Mouse (Mus musculus): Measurements from ENCODE around the gene Ano4. TPM values are rescaled to one million over a fixed set of nuclear protein-coding genes. Genes with fewer than 3 reads are reported as not detected.

Gene Ano4
- polyA plus RNA-seq, 1 experiment from 2014 or later, result 1.1 TPM

DNA sequence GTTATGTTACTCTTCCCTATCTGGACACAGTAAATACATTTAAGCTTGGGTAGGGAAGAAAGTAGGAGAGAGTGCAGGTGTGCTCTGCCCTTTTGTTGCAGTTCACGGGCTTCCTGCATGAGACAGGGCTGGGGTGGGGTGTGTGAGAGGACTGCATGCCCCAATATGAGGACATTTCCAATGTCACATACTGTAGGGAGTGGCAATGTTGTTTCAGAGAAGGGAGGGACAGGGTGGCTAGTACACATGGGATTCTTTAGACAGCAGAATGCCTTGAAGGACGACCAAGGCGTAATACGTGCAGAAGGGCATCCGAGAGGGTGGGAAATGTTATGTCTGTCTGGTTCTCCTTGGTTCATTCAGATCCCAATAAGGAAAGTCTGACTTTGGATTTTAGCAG lies 18.2 kb downstream of the Ano4 start:
- ATAC-seq (replicated peaks; ENCODE audit: low FRiP score) (no peak), DNase-seq (ENCODE audit: low spot score) (no peak)
- Histone ChIP-seq H3K36me3 (ENCODE audit: control insufficient read depth, insufficient read depth, low read length) (no peaks in the 10 kb centered on the region), H3K27me3 (ENCODE audit: control insufficient read depth, insufficient read depth, low read length) (no peaks in the 10 kb centered on the region), H3K27ac (ENCODE audit: low read depth, low read length) (no peak overlapping the region), H3K4me2 (ENCODE audit: low read depth, low read length, severe bottlenecking) (no peak overlapping the region), H3K4me3 (ENCODE audit: low read depth, low read length) (no peak overlapping the region), H3K9ac (ENCODE audit: low read length) (no peak overlapping the region), H3K4me1 (replicated peaks; ENCODE audit: control insufficient read depth, insufficient read depth, low read length) (no peaks in the 10 kb centered on the region), H3K9me3 (ENCODE audit: control insufficient read depth, low read length) (no peaks in the 10 kb centered on the region)
- 88% methylated on average over 5 of the region's 5 CpGs for WGBS

DNA sequence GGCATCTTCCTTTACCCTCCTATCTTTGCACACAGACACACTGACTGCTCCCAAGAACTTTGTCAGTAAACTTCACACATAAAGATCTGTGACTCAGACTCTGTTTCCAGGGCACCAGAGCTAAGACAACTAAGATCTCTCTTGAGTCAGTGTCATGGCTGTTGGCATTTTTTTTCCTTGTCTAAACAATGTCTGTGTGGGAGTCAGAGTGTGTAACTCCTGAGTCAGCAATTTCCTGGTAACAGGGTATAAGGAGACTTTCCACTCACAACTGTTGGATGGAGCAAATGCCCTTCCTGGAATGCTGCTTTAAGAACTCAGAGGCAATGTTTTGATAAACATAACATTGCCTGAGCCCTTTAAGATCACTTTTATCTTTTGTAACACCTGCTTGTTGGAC lies 37.0 kb downstream of the Ano4 start:
- no peak overlapping the region for H3K27ac ChIP-seq (ENCODE audit: low read depth, low read length)
- H3K9me3 ChIP-seq (ENCODE audit: control insufficient read depth, low read length), result no peaks in the 10 kb centered on the region
- ATAC-seq (replicated peaks; ENCODE audit: low FRiP score) (no peak), DNase-seq (ENCODE audit: low spot score) (no peak)
- H3K27me3 ChIP-seq (ENCODE audit: control insufficient read depth, insufficient read depth, low read length), result no peaks in the 10 kb centered on the region
- H3K36me3 ChIP-seq (ENCODE audit: control insufficient read depth, insufficient read depth, low read length), result no peaks in the 10 kb centered on the region
- H3K4me3 ChIP-seq (ENCODE audit: low read depth, low read length), result no peak overlapping the region
- H3K9ac ChIP-seq (ENCODE audit: low read length), result no peak overlapping the region
- H3K4me1 ChIP-seq (replicated peaks; ENCODE audit: control insufficient read depth, insufficient read depth, low read length), result no peaks in the 10 kb centered on the region
- no peak overlapping the region for H3K4me2 ChIP-seq (ENCODE audit: low read depth, low read length, severe bottlenecking)

GRCm38 (mm10) chr10:89300346-89300745 lies 44.2 kb downstream of the Ano4 start:
- 73% methylated on average over 2 of the region's 2 CpGs for WGBS
- DNase-seq (ENCODE audit: low spot score), result no peak
- ATAC-seq (replicated peaks; ENCODE audit: low FRiP score), result no peak
- H3K4me2 ChIP-seq (ENCODE audit: low read depth, low read length, severe bottlenecking), result no peak overlapping the region
- H3K36me3 ChIP-seq (ENCODE audit: control insufficient read depth, insufficient read depth, low read length), result no peaks in the 10 kb centered on the region
- H3K27me3 ChIP-seq (ENCODE audit: control insufficient read depth, insufficient read depth, low read length), result no peaks in the 10 kb centered on the region
- no peak overlapping the region for H3K9ac ChIP-seq (ENCODE audit: low read length)
- no peak overlapping the region for H3K27ac ChIP-seq (ENCODE audit: low read depth, low read length)
- no peak overlapping the region for H3K4me3 ChIP-seq (ENCODE audit: low read depth, low read length)
- no peaks in the 10 kb centered on the region for H3K9me3 ChIP-seq (ENCODE audit: control insufficient read depth, low read length)
- no peaks in the 10 kb centered on the region for H3K4me1 ChIP-seq (replicated peaks; ENCODE audit: control insufficient read depth, insufficient read depth, low read length)

- Histone ChIP-seq H3K4me1 (replicated peaks; ENCODE audit: control insufficient read depth, insufficient read depth, low read length) (no peaks in the 10 kb centered on the region), H3K27ac (ENCODE audit: low read depth, low read length) (no peak overlapping the region)
Observed at GRCm38 (mm10) chr10:89292784-89293183, 51.8 kb downstream of the Ano4 start.

DNA sequence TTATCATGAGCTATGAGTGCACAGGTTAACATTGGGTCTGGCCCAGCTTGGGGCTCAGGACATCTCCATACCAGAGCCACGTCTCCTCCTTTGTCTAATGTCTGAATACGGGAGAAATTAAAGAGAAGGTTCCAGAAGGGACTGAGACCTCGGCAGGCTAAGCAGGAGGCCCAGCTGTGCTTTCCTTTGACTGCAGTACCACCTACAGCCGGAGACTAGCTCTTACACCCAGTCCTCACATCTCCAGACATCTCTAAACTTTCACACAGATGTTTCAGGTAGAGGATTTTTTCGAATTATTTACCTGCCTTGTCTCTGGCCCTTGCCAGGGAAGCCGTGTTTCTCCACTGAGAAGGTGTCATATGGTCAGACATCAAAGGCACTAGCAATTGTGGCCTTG lies 53.9 kb downstream of the Ano4 start:
- Histone ChIP-seq H3K9me3 (ENCODE audit: control insufficient read depth, low read length) (no peaks in the 10 kb centered on the region), H3K36me3 (ENCODE audit: control insufficient read depth, insufficient read depth, low read length) (no peaks in the 10 kb centered on the region), H3K4me3 (ENCODE audit: low read depth, low read length) (no peak overlapping the region), H3K4me1 (replicated peaks; ENCODE audit: control insufficient read depth, insufficient read depth, low read length) (no peaks in the 10 kb centered on the region), H3K9ac (ENCODE audit: low read length) (no peak overlapping the region), H3K27ac (ENCODE audit: low read depth, low read length) (no peak overlapping the region), H3K4me2 (ENCODE audit: low read depth, low read length, severe bottlenecking) (no peak overlapping the region), H3K27me3 (ENCODE audit: control insufficient read depth, insufficient read depth, low read length) (no peaks in the 10 kb centered on the region)
- ATAC-seq (replicated peaks; ENCODE audit: low FRiP score) (no peak), DNase-seq (ENCODE audit: low spot score) (no peak)
- WGBS, result 76% methylated on average over 6 of the region's 6 CpGs

More at GRCm38 (mm10) chr10:89292784-89293183, 51.8 kb downstream of the Ano4 start:
- Histone ChIP-seq H3K4me3 (ENCODE audit: low read depth, low read length) (no peak overlapping the region), H3K9ac (ENCODE audit: low read length) (no peak overlapping the region), H3K27me3 (ENCODE audit: control insufficient read depth, insufficient read depth, low read length) (no peaks in the 10 kb centered on the region), H3K9me3 (ENCODE audit: control insufficient read depth, low read length) (no peaks in the 10 kb centered on the region), H3K4me2 (ENCODE audit: low read depth, low read length, severe bottlenecking) (no peak overlapping the region), H3K36me3 (ENCODE audit: control insufficient read depth, insufficient read depth, low read length) (no peaks in the 10 kb centered on the region)
- no peak for ATAC-seq (replicated peaks; ENCODE audit: low FRiP score)
- DNase-seq (ENCODE audit: low spot score), result no peak
- WGBS, result 81% methylated on average over 3 of the region's 3 CpGs

DNA sequence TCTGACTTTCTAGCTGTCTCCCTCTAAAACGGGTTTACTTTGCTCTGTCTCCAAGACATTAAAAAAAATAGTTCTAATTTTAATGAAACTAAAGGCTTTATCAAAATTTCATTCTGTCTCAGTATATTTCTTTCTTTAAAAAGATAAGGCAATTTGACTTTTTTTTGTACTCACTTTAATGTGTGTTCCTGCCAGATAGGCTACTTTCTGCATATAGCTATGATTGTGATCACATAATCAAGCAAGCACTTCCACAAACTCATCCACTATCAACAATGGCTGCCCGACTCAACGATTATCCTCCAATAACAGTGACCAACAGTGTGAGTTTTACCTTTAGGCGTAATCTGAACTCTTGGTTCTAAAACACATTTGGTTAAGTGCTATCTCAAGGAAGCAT lies 55.3 kb downstream of the Ano4 start:
- H3K9me3 ChIP-seq (ENCODE audit: control insufficient read depth, low read length), result no peaks in the 10 kb centered on the region
- no peak overlapping the region for H3K9ac ChIP-seq (ENCODE audit: low read length)
- no peaks in the 10 kb centered on the region for H3K4me1 ChIP-seq (replicated peaks; ENCODE audit: control insufficient read depth, insufficient read depth, low read length)
- no peak overlapping the region for H3K4me2 ChIP-seq (ENCODE audit: low read depth, low read length, severe bottlenecking)
- ATAC-seq (replicated peaks; ENCODE audit: low FRiP score) (no peak), DNase-seq (ENCODE audit: low spot score) (no peak)
- H3K4me3 ChIP-seq (ENCODE audit: low read depth, low read length), result no peak overlapping the region
- H3K27ac ChIP-seq (ENCODE audit: low read depth, low read length), result no peak overlapping the region
- no peaks in the 10 kb centered on the region for H3K36me3 ChIP-seq (ENCODE audit: control insufficient read depth, insufficient read depth, low read length)
- H3K27me3 ChIP-seq (ENCODE audit: control insufficient read depth, insufficient read depth, low read length), result no peaks in the 10 kb centered on the region
- 90% methylated on average over 4 of the region's 4 CpGs for WGBS

- DNase-seq (ENCODE audit: low spot score) (no peak), ATAC-seq (replicated peaks; ENCODE audit: low FRiP score) (no peak)
- no peak overlapping the region for H3K4me3 ChIP-seq (ENCODE audit: low read depth, low read length)
- H3K9me3 ChIP-seq (ENCODE audit: control insufficient read depth, low read length), result no peaks in the 10 kb centered on the region
- no peak overlapping the region for H3K4me2 ChIP-seq (ENCODE audit: low read depth, low read length, severe bottlenecking)
- 80% methylated on average over 5 of the region's 5 CpGs for WGBS
- H3K27ac ChIP-seq (ENCODE audit: low read depth, low read length), result no peak overlapping the region
- no peaks in the 10 kb centered on the region for H3K4me1 ChIP-seq (replicated peaks; ENCODE audit: control insufficient read depth, insufficient read depth, low read length)
- no peaks in the 10 kb centered on the region for H3K27me3 ChIP-seq (ENCODE audit: control insufficient read depth, insufficient read depth, low read length)
- H3K9ac ChIP-seq (ENCODE audit: low read length), result no peak overlapping the region
- no peaks in the 10 kb centered on the region for H3K36me3 ChIP-seq (ENCODE audit: control insufficient read depth, insufficient read depth, low read length)
Observed at GRCm38 (mm10) chr10:89280402-89280801, 64.2 kb downstream of the Ano4 start.

- Histone ChIP-seq H3K27me3 (ENCODE audit: control insufficient read depth, insufficient read depth, low read length) (no peaks in the 10 kb centered on the region), H3K36me3 (ENCODE audit: control insufficient read depth, insufficient read depth, low read length) (no peaks in the 10 kb centered on the region), H3K4me1 (replicated peaks; ENCODE audit: control insufficient read depth, insufficient read depth, low read length) (no peaks in the 10 kb centered on the region), H3K9me3 (ENCODE audit: control insufficient read depth, low read length) (no peaks in the 10 kb centered on the region), H3K4me3 (ENCODE audit: low read depth, low read length) (no peak overlapping the region), H3K4me2 (ENCODE audit: low read depth, low read length, severe bottlenecking) (no peak overlapping the region), H3K27ac (ENCODE audit: low read depth, low read length) (no peak overlapping the region), H3K9ac (ENCODE audit: low read length) (no peak overlapping the region)
- WGBS, result 98% methylated on average over 3 of the region's 3 CpGs
- ATAC-seq (replicated peaks; ENCODE audit: low FRiP score) (no peak), DNase-seq (ENCODE audit: low spot score) (no peak)
Observed at GRCm38 (mm10) chr10:89273001-89273680, 71.4 kb downstream of the Ano4 start.

- no peaks in the 10 kb centered on the region for H3K36me3 ChIP-seq (ENCODE audit: control insufficient read depth, insufficient read depth, low read length)
- ATAC-seq (replicated peaks; ENCODE audit: low FRiP score) (no peak), DNase-seq (ENCODE audit: low spot score) (no peak)
- no peak overlapping the region for H3K4me2 ChIP-seq (ENCODE audit: low read depth, low read length, severe bottlenecking)
- no peaks in the 10 kb centered on the region for H3K27me3 ChIP-seq (ENCODE audit: control insufficient read depth, insufficient read depth, low read length)
- H3K27ac ChIP-seq (ENCODE audit: low read depth, low read length), result no peak overlapping the region
- H3K4me3 ChIP-seq (ENCODE audit: low read depth, low read length), result no peak overlapping the region
- 83% methylated on average over 3 of the region's 3 CpGs for WGBS
- H3K9ac ChIP-seq (ENCODE audit: low read length), result no peak overlapping the region
- no peaks in the 10 kb centered on the region for H3K4me1 ChIP-seq (replicated peaks; ENCODE audit: control insufficient read depth, insufficient read depth, low read length)
- H3K9me3 ChIP-seq (ENCODE audit: control insufficient read depth, low read length), result no peaks in the 10 kb centered on the region
Observed at GRCm38 (mm10) chr10:89267312-89267711, 77.2 kb downstream of the Ano4 start.

All from forebrain, embryonic 11.5 days (tissue).